In the genomic region with DNA sequence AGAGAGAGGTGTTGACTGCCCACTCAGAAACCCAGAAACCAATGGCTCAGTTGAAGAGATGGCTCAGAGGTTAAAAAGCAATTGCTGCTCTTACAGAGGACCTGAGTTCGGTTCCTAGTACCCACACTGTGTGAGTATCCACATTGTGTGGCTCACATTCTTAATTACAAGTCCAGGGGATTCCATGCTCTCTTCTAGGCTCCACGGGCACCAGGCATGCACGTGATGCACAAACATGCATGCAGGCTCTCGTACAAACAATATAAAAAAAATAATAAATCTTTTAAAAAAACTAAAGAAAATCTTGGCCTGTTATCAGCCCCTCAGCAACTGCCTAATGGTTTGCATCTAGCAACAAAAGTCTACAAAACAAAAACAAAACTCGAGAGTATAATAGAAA, we compare ENCODE assay signal across 8 mouse cellular contexts. TPM values are rescaled to one million over a fixed set of nuclear protein-coding genes. Genes with fewer than 3 reads are reported as not detected.
DNase-seq lines count a peak whose midpoint lies in the region; ATAC-seq and TF ChIP-seq lines count a peak whose summit lies in the region.

No protein-coding gene starts in this region.

- TF ChIP-seq EP300 in heart, postnatal 0 days (IDR thresholded peaks at IDR 0.05; ENCODE audit: low read depth) = no peak

- peak overlapping the region; percentile 69 for H3K9ac ChIP-seq in heart, embryonic 13.5 days
- peak overlapping the region; percentile 12; the same call in 1 of the 2 replicates for H3K9ac ChIP-seq in heart, postnatal 0 days (replicated peaks; ENCODE audit: low read depth, low read length)

- no peak; the same call in 1 of the 2 replicates for ATAC-seq in heart, embryonic 13.5 days (ENCODE audit: extremely low read depth, insufficient number of reproducible peaks, low FRiP score, low TSS enrichment)
- no peak for ATAC-seq in heart, postnatal 0 days (ENCODE audit: insufficient read depth, low read depth)

- H3K4me2 ChIP-seq in heart, embryonic 13.5 days = peak overlapping the region; percentile 75
- H3K4me2 ChIP-seq in heart, postnatal 0 days (ENCODE audit: low read depth, low read length) = peak overlapping the region; percentile 54

- peaks cover 12% of the 10 kb centered on the region for H3K4me1 ChIP-seq in heart, embryonic 13.5 days
- peaks cover 1% of the 10 kb centered on the region; the same call in 1 of the 2 replicates for H3K4me1 ChIP-seq in bone marrow, adult 2 months (ENCODE audit: control insufficient read depth, insufficient read depth, low read length)
- H3K4me1 ChIP-seq in heart, postnatal 0 days (ENCODE audit: control insufficient read depth, insufficient read depth) = no peaks in the 10 kb centered on the region

- DNase-seq in heart, postnatal 4 days = no peak
- no peak for DNase-seq in heart, postnatal 0 days (ENCODE audit: low spot score)
- DNase-seq in frontal cortex, postnatal 14 days (ENCODE audit: low spot score in 2 of 2) = no peak
- DNase-seq in kidney, adult 18-20 months = no peak
- no peak for DNase-seq in ovary, postnatal 36 days (ENCODE audit: low spot score)

- H3K79me2 ChIP-seq in macrophage (ENCODE audit: inconsistent target) = no peaks in the 10 kb centered on the region

- H3K27ac ChIP-seq in heart, embryonic 13.5 days (replicated peaks) = peak overlapping the region; percentile 77
- no peak overlapping the region for H3K27ac ChIP-seq in bone marrow, adult 2 months (ENCODE audit: control insufficient read depth, insufficient read depth, low read depth, low read length, poor library complexity)
- peak overlapping the region; percentile 61 for H3K27ac ChIP-seq in heart, postnatal 0 days (ENCODE audit: low read depth)
- H3K27ac ChIP-seq in macrophage = peak overlapping the region; percentile 68

- peak overlapping the region; percentile 57 for H3K4me3 ChIP-seq in heart, embryonic 13.5 days
- peak overlapping the region; percentile 5 for H3K4me3 ChIP-seq in bone marrow, adult 2 months (replicated peaks; ENCODE audit: control insufficient read depth, low read depth, low read length)
- H3K4me3 ChIP-seq in heart, postnatal 0 days (ENCODE audit: low read depth, low read length) = peak overlapping the region; percentile 63
- peak overlapping the region; percentile 52 for H3K4me3 ChIP-seq in macrophage (ENCODE audit: inconsistent target)

- H3K36me3 ChIP-seq in heart, embryonic 13.5 days = no peaks in the 10 kb centered on the region
- no peaks in the 10 kb centered on the region for H3K36me3 ChIP-seq in heart, postnatal 0 days (replicated peaks; ENCODE audit: control insufficient read depth, insufficient read depth, low read length)
- H3K36me3 ChIP-seq in macrophage (ENCODE audit: inconsistent target) = no peaks in the 10 kb centered on the region

- WGBS in heart, embryonic 13.5 days = 66% methylated on average over 5 of the region's 5 CpGs
- WGBS in bone marrow, adult 2 months = 58% methylated on average over 5 of the region's 5 CpGs
- 58% methylated on average over 5 of the region's 5 CpGs for WGBS in heart, postnatal 0 days
- WGBS in macrophage (ENCODE audit: missing documents) = 67% methylated on average over 5 of the region's 5 CpGs

- TF ChIP-seq CTCF in bone marrow, adult 2 months (IDR thresholded peaks at IDR 0.05; ENCODE audit: control insufficient read depth, insufficient read depth, low read length) = no peak
- TF ChIP-seq CTCF in heart, postnatal 0 days (IDR thresholded peaks at IDR 0.05; ENCODE audit: low read depth) = no peak

- H3K27me3 ChIP-seq in heart, embryonic 13.5 days (replicated peaks) = no peaks in the 10 kb centered on the region
- H3K27me3 ChIP-seq in heart, postnatal 0 days (ENCODE audit: control insufficient read depth, insufficient read depth, low read length) = no peaks in the 10 kb centered on the region

- TF ChIP-seq POLR2A in bone marrow, adult 2 months (IDR thresholded peaks at IDR 0.05; ENCODE audit: borderline replicate concordance, control insufficient read depth, low read depth, low read length) = no peak

- no peaks in the 10 kb centered on the region for H3K9me3 ChIP-seq in heart, embryonic 13.5 days
- no peaks in the 10 kb centered on the region for H3K9me3 ChIP-seq in heart, postnatal 0 days (replicated peaks; ENCODE audit: control insufficient read depth, low read length)

RNA-seq across cellular contexts. Expression of a gene that starts 30.6 kb away (rescaled TPM):
- polyA plus RNA-seq in heart, embryonic 13.5 days (2015; fragmentation: Nextera tagmentation; extraction: Ambion mirVana) = 1.3 TPM in 2 replicates
- total RNA-seq in heart, postnatal 4 days (2021) = 1 to 10 TPM; 2.3 to 2.5 TPM
- polyA plus RNA-seq in bone marrow, adult 2 months (2011; ENCODE audit: insufficient read depth, insufficient read length, low replicate concordance, missing spikeins) = 1.7 and 2.7 TPM in 2 replicates
- 2.6 and 12.4 TPM in 2 replicates for total RNA-seq in heart, postnatal 0 days (2014; rRNA removed; ENCODE audit: low replicate concordance)
- 1.9 and 2.4 TPM in 2 replicates for polyA plus RNA-seq in heart, postnatal 0 days (2015; fragmentation: Nextera tagmentation; extraction: Ambion mirVana)
- 10 to 100 TPM in 7 of 26 experiments, 1 to 10 TPM in 18, under 1 TPM in 1; 0.49 to 12.3 (median 7.7) TPM for total RNA-seq in macrophage (2018; cell fraction: chromatin; rRNA removed)
- under 1 TPM in 25 of 26 experiments, not detected in 1; 0.05 to 0.62 (median 0.18) TPM for total RNA-seq in macrophage (2018; cell fraction: cytosol; rRNA removed)
- total RNA-seq in macrophage (2018; cell fraction: nucleus; rRNA removed) = 1 to 10 TPM in 19 of 26 experiments, under 1 TPM in 7; 0.17 to 7.8 (median 3.8) TPM
- polyA plus RNA-seq in macrophage (2018) = 0.33 to 0.53 TPM (median 0.47 TPM) in 3 replicates

Comparison
In these comparisons a context has a peak if more than half of its experiments do, and no peak if none do; other contexts are left out.
1. H3K4me3 ChIP-seq: peak in every context shown above with its lines; median percentile 63 in heart, postnatal 0 days; 57 in heart, embryonic 13.5 days; 52 in macrophage; 5 in bone marrow, adult 2 months.